Mouse (Mus musculus) embryonic stem cell, embryonic (primary cell): Measurements from ENCODE around the gene Enpep.

ENCODE experiments used
- CTCF ChIA-PET, 4 experiments: fragments of 300-600 bp in 2 of 4; fragments of 350-600 bp in 2 of 4; sonication (Branson Sonifier 250); formaldehyde crosslinking; loops; one replicate each; lab custom pipeline; 2022; ENCODE audit warnings: inconsistent platforms in 2 of 4; lab: Charles Lee
- POLR2A ChIA-PET, 4 experiments: fragments of 300-600 bp in 2 of 4; fragments of 350-600 bp in 2 of 4; sonication (Branson Sonifier 250); formaldehyde crosslinking; loops; one replicate each; lab custom pipeline; 2022; ENCODE audit warnings: antibody characterized with exemption in 4 of 4, inconsistent platforms in 1 of 4; lab: Charles Lee

Gene Enpep

GRCm38 (mm10) chr3:129332586-129332985 lies at the start of gene Enpep:
Gene Enpep, minus strand, starts transcription at chr3:129332720.
- POLR2A ChIA-PET = interaction anchor here in 2 of 4 experiments (0.6 to 0.7 kb wide), 2 partner anchors 142 to 220 kb away, joined by 3 to 4 read pairs; no protein-coding TSS in a partner anchor
- CTCF ChIA-PET = interaction anchor here in 3 of 4 experiments (0.6 to 0.7 kb wide), 4 partner anchors 11 to 199 kb away, joined by 3 to 5 read pairs (median 5); no protein-coding TSS in a partner anchor

- ChIA-PET CTCF (no interaction called here), POLR2A (no interaction called here)
Measured at GRCm38 (mm10) chr3:129379109-129379508, 46.6 kb upstream of the Enpep start.

GRCm38 (mm10) chr3:129375087-129375486 lies 42.6 kb upstream of the Enpep start:
- CTCF ChIA-PET = interaction anchor here in 1 of 4 experiments (1.1 kb wide), 1 partner anchor 9 kb away, joined by 7 read pairs; no protein-coding TSS in a partner anchor
- POLR2A ChIA-PET = no interaction called here

GRCm38 (mm10) chr3:129373108-129373507 lies 40.6 kb upstream of the Enpep start:
- CTCF ChIA-PET = no interaction called here

GRCm38 (mm10) chr3:129369491-129369890 lies 37.0 kb upstream of the Enpep start:
- POLR2A ChIA-PET = no interaction called here
- CTCF ChIA-PET = interaction anchor here in 1 of 4 experiments (0.7 kb wide), 1 partner anchor 134 kb away, joined by 3 read pairs; no protein-coding TSS in a partner anchor

More at GRCm38 (mm10) chr3:129373108-129373507, 40.6 kb upstream of the Enpep start:
- POLR2A ChIA-PET = no interaction called here

GRCm38 (mm10) chr3:129365919-129366318 lies 33.4 kb upstream of the Enpep start:
- ChIA-PET POLR2A (no interaction called here), CTCF (no interaction called here)

- ChIA-PET CTCF (no interaction called here), POLR2A (interaction anchor here in 1 of 4 experiments (0.6 kb wide), 1 partner anchor 169 kb away, joined by 4 read pairs; no protein-coding TSS in a partner anchor)
Measured at GRCm38 (mm10) chr3:129364818-129365390, 32.4 kb upstream of the Enpep start.

- ChIA-PET CTCF (no interaction called here), POLR2A (no interaction called here)
Measured at GRCm38 (mm10) chr3:129363426-129363825, 30.9 kb upstream of the Enpep start.

- CTCF ChIA-PET = no interaction called here
- POLR2A ChIA-PET = interaction anchor here in 1 of 4 experiments (0.7 kb wide), 1 partner anchor 487 kb away, joined by 3 read pairs; no protein-coding TSS in a partner anchor
Measured at GRCm38 (mm10) chr3:129358115-129358514, 25.6 kb upstream of the Enpep start.

GRCm38 (mm10) chr3:129353901-129354300 lies 21.4 kb upstream of the Enpep start:
- POLR2A ChIA-PET = no interaction called here
- CTCF ChIA-PET = no interaction called here

- POLR2A ChIA-PET = interaction anchor here in 1 of 4 experiments (0.8 kb wide), 1 partner anchor 190 kb away, joined by 3 read pairs; no protein-coding TSS in a partner anchor
- CTCF ChIA-PET = no interaction called here
Measured at GRCm38 (mm10) chr3:129351320-129351877, 18.9 kb upstream of the Enpep start.

- ChIA-PET POLR2A (interaction anchor here in 1 of 4 experiments (0.5 kb wide), 1 partner anchor 128 kb away, joined by 3 read pairs; no protein-coding TSS in a partner anchor), CTCF (no interaction called here)
Measured at GRCm38 (mm10) chr3:129347277-129347676, 14.8 kb upstream of the Enpep start.

- CTCF ChIA-PET = interaction anchor here in 1 of 4 experiments (0.6 kb wide), 1 partner anchor 10 kb away, joined by 5 read pairs; the partner anchor contains the start of gene Enpep
- POLR2A ChIA-PET = interaction anchor here in 1 of 4 experiments (0.6 kb wide), 1 partner anchor 81 kb away, joined by 5 read pairs; no protein-coding TSS in a partner anchor
Measured at GRCm38 (mm10) chr3:129342767-129343166, 10.2 kb upstream of the Enpep start.

GRCm38 (mm10) chr3:129341066-129341465 lies 8.5 kb upstream of the Enpep start:
- POLR2A ChIA-PET = no interaction called here

GRCm38 (mm10) chr3:129338296-129339091 lies 6.0 kb upstream of the Enpep start:
- ChIA-PET POLR2A (no interaction called here), CTCF (no interaction called here)

More at GRCm38 (mm10) chr3:129341066-129341465, 8.5 kb upstream of the Enpep start:
- CTCF ChIA-PET = interaction anchor here in 1 of 4 experiments (0.6 kb wide), 1 partner anchor 115 kb away, joined by 3 read pairs; no protein-coding TSS in a partner anchor

- ChIA-PET CTCF (interaction anchor here in 1 of 4 experiments (0.6 kb wide), 1 partner anchor 198 kb away, joined by 5 read pairs; no protein-coding TSS in a partner anchor), POLR2A (interaction anchor here in 1 of 4 experiments (0.5 kb wide), 1 partner anchor 101 kb away, joined by 7 read pairs; no protein-coding TSS in a partner anchor)
Measured at GRCm38 (mm10) chr3:129332142-129332541, 378 bp downstream of the Enpep start.

GRCm38 (mm10) chr3:129331427-129331826 lies 1.1 kb downstream of the Enpep start:
- ChIA-PET CTCF (no interaction called here), POLR2A (interaction anchor here in 1 of 4 experiments (0.6 kb wide), 1 partner anchor 489 kb away, joined by 5 read pairs; no protein-coding TSS in a partner anchor)

- POLR2A ChIA-PET = no interaction called here
Measured at GRCm38 (mm10) chr3:129328056-129328455, 4.5 kb downstream of the Enpep start.

GRCm38 (mm10) chr3:129321585-129321984 lies 10.9 kb downstream of the Enpep start:
- ChIA-PET CTCF (interaction anchor here in 2 of 4 experiments (1.0 to 1.2 kb wide), 2 partner anchors 108 to 365 kb away, joined by 3 read pairs; no protein-coding TSS in a partner anchor), POLR2A (interaction anchor here in 1 of 4 experiments (0.9 kb wide), 1 partner anchor 17 kb away, joined by 3 read pairs; no protein-coding TSS in a partner anchor)

More at GRCm38 (mm10) chr3:129328056-129328455, 4.5 kb downstream of the Enpep start:
- CTCF ChIA-PET = no interaction called here
